Mouse (Mus musculus): ENCODE data around the gene Grip2. TPM values are rescaled to one million over a fixed set of nuclear protein-coding genes. Genes with fewer than 3 reads are reported as not detected.
A peak's percentile ranks its signal among the peaks of the same experiment; 100 is the strongest.

Grip2 gene
- polyA plus RNA-seq, 1 experiment, result 15.5 TPM

DNA sequence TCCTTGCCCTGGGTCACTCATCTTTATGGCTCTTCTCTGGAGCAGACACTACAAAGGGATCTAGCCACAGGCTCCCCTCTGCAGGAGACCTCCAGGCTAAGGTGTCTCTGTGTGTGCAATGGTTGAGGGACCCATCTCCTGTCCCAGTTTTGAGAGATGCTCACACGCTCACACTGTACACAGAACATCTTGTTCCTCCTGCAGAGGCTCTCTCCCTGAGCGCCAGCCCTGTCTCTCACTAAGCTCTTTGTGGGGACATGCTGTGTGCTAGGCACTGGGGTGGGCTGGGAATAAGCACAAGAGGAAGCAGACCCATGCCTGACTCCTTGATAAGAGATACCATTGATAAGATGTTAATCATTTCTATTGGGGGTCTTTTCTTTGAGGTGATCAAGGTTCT is 109.0 kb downstream of the Grip2 start:
- H3K4me1 ChIP-seq (ENCODE audit: control insufficient read depth, insufficient read depth, low read length), result peaks cover 19% of the 10 kb centered on the region
- no peaks in the 10 kb centered on the region for H3K27me3 ChIP-seq (ENCODE audit: control insufficient read depth, insufficient read depth, low read length)
- DNase-seq, result no peak
- WGBS, result 93% methylated on average over 2 of the region's 2 CpGs
- H3K4me3 ChIP-seq (replicated peaks; ENCODE audit: insufficient read depth, low read depth, low read length), result no peak overlapping the region
- TF ChIP-seq CTCF (IDR thresholded peaks at IDR 0.05; ENCODE audit: borderline replicate concordance, insufficient read depth, low read depth, low read length) (no peak), POLR2A (IDR thresholded peaks at IDR 0.05; ENCODE audit: borderline replicate concordance, insufficient read depth, low read length) (no peak)
- no peak overlapping the region for H3K27ac ChIP-seq (ENCODE audit: insufficient read depth, low read length)

DNA sequence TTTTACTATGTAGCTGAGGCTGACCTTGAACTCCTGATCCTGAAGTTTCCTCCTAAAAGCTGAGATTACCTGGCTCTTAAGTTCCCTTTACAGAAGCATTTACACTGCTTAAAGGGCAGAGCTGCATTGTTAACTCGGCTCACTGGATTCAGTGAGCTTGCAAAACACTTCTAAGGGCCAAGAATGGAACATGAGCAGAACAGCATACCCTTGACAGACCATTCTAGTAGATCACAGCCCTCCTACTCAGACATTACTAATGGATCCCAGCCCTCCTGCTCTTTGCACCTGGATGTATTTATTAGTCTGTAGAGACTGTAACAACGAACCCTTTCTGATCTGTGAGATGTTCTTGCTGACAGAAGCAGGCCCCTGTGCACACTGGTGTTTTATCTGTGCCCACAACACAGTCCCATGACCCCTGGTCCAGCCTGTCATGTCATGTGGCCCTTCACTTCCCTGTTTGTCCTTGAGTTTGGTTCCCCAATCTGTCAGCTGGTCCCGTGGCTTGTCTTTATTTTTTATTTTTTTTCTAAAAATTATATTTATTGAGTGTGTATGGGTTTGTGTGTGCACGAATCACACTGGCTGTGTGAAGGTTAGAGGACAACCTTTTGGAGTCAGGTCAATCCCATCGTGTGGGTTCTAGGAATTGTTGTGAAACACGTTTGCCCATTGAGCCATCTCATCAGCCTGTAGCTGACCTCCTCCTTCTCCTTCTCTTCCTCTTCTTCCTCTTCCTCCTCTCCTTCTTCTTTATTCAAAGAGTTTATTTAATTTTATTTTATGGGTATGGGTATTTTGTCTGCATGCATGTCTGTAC is 110.9 kb downstream of the Grip2 start:
- DNase-seq, result no peak
- 88% methylated on average over 6 of the region's 6 CpGs for WGBS
- Histone ChIP-seq H3K4me1 (ENCODE audit: control insufficient read depth, insufficient read depth, low read length) (peaks cover 24% of the 10 kb centered on the region), H3K27me3 (ENCODE audit: control insufficient read depth, insufficient read depth, low read length) (no peaks in the 10 kb centered on the region), H3K4me3 (replicated peaks; ENCODE audit: insufficient read depth, low read depth, low read length) (no peak overlapping the region), H3K27ac (ENCODE audit: insufficient read depth, low read length) (no peak overlapping the region)
- TF ChIP-seq POLR2A (IDR thresholded peaks at IDR 0.05; ENCODE audit: borderline replicate concordance, insufficient read depth, low read length) (no peak), CTCF (IDR thresholded peaks at IDR 0.05; ENCODE audit: borderline replicate concordance, insufficient read depth, low read depth, low read length) (no peak)

GRCm38 (mm10) chr6:91715023-91715422 is 112.0 kb downstream of the Grip2 start:
- no peak for TF ChIP-seq CTCF (IDR thresholded peaks at IDR 0.05; ENCODE audit: borderline replicate concordance, insufficient read depth, low read depth, low read length)
- no peak for TF ChIP-seq POLR2A (IDR thresholded peaks at IDR 0.05; ENCODE audit: borderline replicate concordance, insufficient read depth, low read length)
- WGBS, result 83% methylated on average over 8 of the region's 8 CpGs
- DNase-seq, result no peak
- Histone ChIP-seq H3K27me3 (ENCODE audit: control insufficient read depth, insufficient read depth, low read length) (no peaks in the 10 kb centered on the region), H3K27ac (ENCODE audit: insufficient read depth, low read length) (no peak overlapping the region), H3K4me3 (replicated peaks; ENCODE audit: insufficient read depth, low read depth, low read length) (no peak overlapping the region), H3K4me1 (ENCODE audit: control insufficient read depth, insufficient read depth, low read length) (peaks cover 18% of the 10 kb centered on the region)

GRCm38 (mm10) chr6:91713370-91713896 is 113.6 kb downstream of the Grip2 start:
- Histone ChIP-seq H3K27ac (ENCODE audit: insufficient read depth, low read length) (peak overlapping the region; percentile 50; the same call in 1 of the 2 replicates), H3K4me3 (replicated peaks; ENCODE audit: insufficient read depth, low read depth, low read length) (no peak overlapping the region), H3K27me3 (ENCODE audit: control insufficient read depth, insufficient read depth, low read length) (no peaks in the 10 kb centered on the region), H3K4me1 (ENCODE audit: control insufficient read depth, insufficient read depth, low read length) (0 out of 2 replicates have a peak, but pooled peaks cover 6% of the 10 kb centered on the region)
- TF ChIP-seq CTCF (IDR thresholded peaks at IDR 0.05; ENCODE audit: borderline replicate concordance, insufficient read depth, low read depth, low read length) (no peak), POLR2A (IDR thresholded peaks at IDR 0.05; ENCODE audit: borderline replicate concordance, insufficient read depth, low read length) (no peak)
- DNase-seq, result no peak
- WGBS, result 64% methylated on average over 5 of the region's 5 CpGs

- H3K4me3 ChIP-seq (replicated peaks; ENCODE audit: insufficient read depth, low read depth, low read length), result no peak overlapping the region
- peak overlapping the region; percentile 50; the same call in 1 of the 2 replicates for H3K27ac ChIP-seq (ENCODE audit: insufficient read depth, low read length)
- TF ChIP-seq POLR2A (IDR thresholded peaks at IDR 0.05; ENCODE audit: borderline replicate concordance, insufficient read depth, low read length), result no peak
- TF ChIP-seq CTCF (IDR thresholded peaks at IDR 0.05; ENCODE audit: borderline replicate concordance, insufficient read depth, low read depth, low read length), result no peak
- no peaks in the 10 kb centered on the region for H3K27me3 ChIP-seq (ENCODE audit: control insufficient read depth, insufficient read depth, low read length)
- peak in 1 of 2 experiments; percentile 29 for DNase-seq
- peaks cover 7% of the 10 kb centered on the region; the same call in 1 of the 2 replicates for H3K4me1 ChIP-seq (ENCODE audit: control insufficient read depth, insufficient read depth, low read length)
- WGBS, result 82% methylated on average over 10 of the region's 10 CpGs
Measured at GRCm38 (mm10) chr6:91712855-91713331, 114.2 kb downstream of the Grip2 start.

- H3K27ac ChIP-seq (ENCODE audit: insufficient read depth, low read length), result peak overlapping the region; percentile 7; the same call in 1 of the 2 replicates
- no peak for DNase-seq
- no peaks in the 10 kb centered on the region for H3K27me3 ChIP-seq (ENCODE audit: control insufficient read depth, insufficient read depth, low read length)
- WGBS, result 88% methylated on average over 4 of the region's 4 CpGs
- peaks cover 12% of the 10 kb centered on the region; the same call in 1 of the 2 replicates for H3K4me1 ChIP-seq (ENCODE audit: control insufficient read depth, insufficient read depth, low read length)
- no peak overlapping the region for H3K4me3 ChIP-seq (replicated peaks; ENCODE audit: insufficient read depth, low read depth, low read length)
- TF ChIP-seq CTCF (IDR thresholded peaks at IDR 0.05; ENCODE audit: borderline replicate concordance, insufficient read depth, low read depth, low read length) (no peak), POLR2A (IDR thresholded peaks at IDR 0.05; ENCODE audit: borderline replicate concordance, insufficient read depth, low read length) (no peak)
Measured at GRCm38 (mm10) chr6:91712097-91712854, 114.8 kb downstream of the Grip2 start.

Other genes with a start within 250 kb of the Grip2 start
- gene Slc6a6, start 143.2 kb downstream of the Grip2 start, polyA plus RNA-seq (2012; rRNA removed), result 73.3 and 79.3 TPM in 2 replicates
- 20.7 and 21.4 TPM in 2 replicates for gene Ccdc174, start 50.8 kb upstream of the Grip2 start, polyA plus RNA-seq (2012; rRNA removed)
- 3.2 and 3.7 TPM in 2 replicates for gene 4930590J08Rik, start 75.6 kb upstream of the Grip2 start, polyA plus RNA-seq (2012; rRNA removed)
- 4.5 and 4.9 TPM in 2 replicates for gene Fgd5, start 151.6 kb upstream of the Grip2 start, polyA plus RNA-seq (2012; rRNA removed)